Mouse (Mus musculus) limb, embryonic 11.5 days (tissue): Measurements from ENCODE around the gene Dock7. TPM values are rescaled to one million over a fixed set of nuclear protein-coding genes. Genes with fewer than 3 reads are reported as not detected.
A peak's percentile ranks its signal among the peaks of the same experiment; 100 is the strongest.

ENCODE experiments used
- ATAC-seq: fragments of 200-750 bp; cut with Nextera tagmentation; 2 replicates; pipeline ENCODE4 v1.8.0; 2017; ENCODE audit warnings: low read depth; ENCODE audit not compliant: insufficient number of reproducible peaks, low FRiP score, low TSS enrichment
- DNase-seq: peaks from one replicate; pipeline ENCODE4 v3.0.0-alpha.2; 2015; ENCODE audit warnings: low spot score
- H3K27ac ChIP-seq: fragments of 300-500 bp; sonication (generic); replicated peaks from 2 replicates; pipeline ENCODE4 v1.5.1; 2014; ENCODE audit warnings: low read depth, mild to moderate bottlenecking, low read length
- H3K27me3 ChIP-seq: fragments of 300-500 bp; sonication (generic); 2 replicates; pipeline ENCODE4 v1.6.1; 2014; ENCODE audit warnings: mild to moderate bottlenecking, low read length, mixed read lengths; ENCODE audit not compliant: control insufficient read depth, insufficient read depth
- H3K36me3 ChIP-seq: fragments of 300-500 bp; sonication (generic); 2 replicates; pipeline ENCODE4 v1.6.1; 2014; ENCODE audit warnings: mild to moderate bottlenecking, low read length, moderate library complexity, mixed read lengths; ENCODE audit not compliant: control insufficient read depth, insufficient read depth
- H3K4me1 ChIP-seq: fragments of 300-500 bp; sonication (generic); 2 replicates; pipeline ENCODE4 v1.6.1; 2014; ENCODE audit warnings: low read length, mixed read lengths; ENCODE audit not compliant: control insufficient read depth, insufficient read depth
- H3K4me2 ChIP-seq: fragments of 300-500 bp; sonication (generic); 2 replicates; pipeline ENCODE4 v1.6.1; 2014; ENCODE audit warnings: low read depth, mild to moderate bottlenecking, moderate library complexity; ENCODE audit not compliant: severe bottlenecking
- H3K4me3 ChIP-seq: fragments of 300-500 bp; sonication (generic); 2 replicates; pipeline ENCODE4 v1.5.1; 2014; ENCODE audit warnings: low read depth, low read length
- H3K9ac ChIP-seq: fragments of 300-500 bp; sonication (generic); 2 replicates; pipeline ENCODE4 v1.6.1; 2014; ENCODE audit warnings: mild to moderate bottlenecking, low read length
- H3K9me3 ChIP-seq: fragments of 300-500 bp; sonication (generic); 2 replicates; pipeline ENCODE4 v1.6.1; 2016; ENCODE audit warnings: low read length; ENCODE audit not compliant: control insufficient read depth
- WGBS: fragments of 180-500 bp; shearing (Covaris S2); extraction: QIAGEN DNeasy Blood & Tissue Kit; methylation state at CpG from one replicate; pipeline ENCODE4 v1.1.7; 2014; 5-methylcytosine and 5-hydroxymethylcytosine counted together
- polyA plus RNA-seq: library from polyadenylated mRNA; unstranded; fragments of >200 nt; fragmentation: Nextera tagmentation; extraction: Ambion mirVana; gene quantifications from 2 replicates; pipeline ENCODE4 v1.2.1, GENCODE M21; 2014

Gene Dock7
- polyA plus RNA-seq, 1 experiment from 2014 or later = 96.2 TPM

DNA sequence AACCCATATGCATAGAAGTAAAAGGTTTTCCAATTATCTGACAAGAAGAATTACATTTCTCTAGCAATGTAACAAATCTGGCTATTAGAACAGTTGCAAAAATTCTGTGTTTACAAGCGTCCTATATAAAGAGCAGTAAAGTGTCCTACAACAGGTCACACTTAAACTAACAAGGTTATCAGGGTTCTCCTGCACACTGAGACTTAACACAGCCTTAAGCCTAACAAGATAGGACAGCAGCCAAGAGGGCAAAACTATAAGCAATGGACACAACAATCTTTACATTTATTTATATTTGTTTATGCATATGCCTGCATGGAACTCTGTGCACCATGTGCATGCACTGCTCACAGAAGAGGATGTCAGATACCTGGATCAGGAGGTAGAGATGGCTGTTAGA, 39.5 kb downstream of the Dock7 start:
- Histone ChIP-seq H3K36me3 (peaks cover 6% of the 10 kb centered on the region; the same call in 1 of the 2 replicates), H3K9ac (no peak overlapping the region), H3K27ac (no peak overlapping the region), H3K9me3 (no peaks in the 10 kb centered on the region), H3K27me3 (no peaks in the 10 kb centered on the region), H3K4me1 (no peaks in the 10 kb centered on the region), H3K4me2 (no peak overlapping the region), H3K4me3 (no peak overlapping the region)
- DNase-seq = no peak
- no peak for ATAC-seq
- 78% methylated on average over 1 of the region's 1 CpGs for WGBS

DNA sequence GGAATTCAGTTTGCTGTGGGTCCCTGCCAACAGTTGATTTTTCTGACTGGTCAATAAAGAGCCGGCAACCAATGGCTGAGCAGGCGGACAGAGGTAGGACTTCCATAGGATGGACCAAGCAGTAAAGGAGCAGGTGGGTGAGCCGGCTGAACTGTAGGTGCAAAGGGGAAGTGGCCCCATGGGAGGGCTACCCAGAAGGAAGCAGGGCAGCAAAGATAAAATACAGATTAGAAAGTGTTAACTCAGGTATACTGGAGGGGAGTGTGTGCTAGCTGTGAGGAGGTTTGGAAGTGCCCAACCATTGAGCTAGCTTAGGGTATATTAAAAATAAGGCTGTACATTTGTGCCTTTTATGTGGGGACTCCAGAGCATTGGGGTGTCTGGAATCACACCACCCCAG, 42.7 kb downstream of the Dock7 start:
- no peaks in the 10 kb centered on the region for H3K27me3 ChIP-seq
- no peaks in the 10 kb centered on the region for H3K9me3 ChIP-seq
- H3K4me3 ChIP-seq = no peak overlapping the region
- peaks cover 14% of the 10 kb centered on the region; the same call in 1 of the 2 replicates for H3K36me3 ChIP-seq
- DNase-seq (no peak), ATAC-seq (no peak)
- H3K4me1 ChIP-seq = no peaks in the 10 kb centered on the region
- 92% methylated on average over 3 of the region's 3 CpGs for WGBS
- H3K27ac ChIP-seq = no peak overlapping the region
- no peak overlapping the region for H3K9ac ChIP-seq
- H3K4me2 ChIP-seq = no peak overlapping the region

GRCm38 (mm10) chr4:99068806-99069205, 51.9 kb downstream of the Dock7 start:
- no peaks in the 10 kb centered on the region for H3K4me1 ChIP-seq
- 88% methylated on average over 6 of the region's 6 CpGs for WGBS
- DNase-seq (no peak), ATAC-seq (no peak)
- peaks cover 3% of the 10 kb centered on the region; the same call in 1 of the 2 replicates for H3K36me3 ChIP-seq
- H3K4me2 ChIP-seq = no peak overlapping the region
- H3K27ac ChIP-seq = no peak overlapping the region
- no peak overlapping the region for H3K9ac ChIP-seq
- H3K9me3 ChIP-seq = no peaks in the 10 kb centered on the region
- no peaks in the 10 kb centered on the region for H3K27me3 ChIP-seq
- no peak overlapping the region for H3K4me3 ChIP-seq

DNA sequence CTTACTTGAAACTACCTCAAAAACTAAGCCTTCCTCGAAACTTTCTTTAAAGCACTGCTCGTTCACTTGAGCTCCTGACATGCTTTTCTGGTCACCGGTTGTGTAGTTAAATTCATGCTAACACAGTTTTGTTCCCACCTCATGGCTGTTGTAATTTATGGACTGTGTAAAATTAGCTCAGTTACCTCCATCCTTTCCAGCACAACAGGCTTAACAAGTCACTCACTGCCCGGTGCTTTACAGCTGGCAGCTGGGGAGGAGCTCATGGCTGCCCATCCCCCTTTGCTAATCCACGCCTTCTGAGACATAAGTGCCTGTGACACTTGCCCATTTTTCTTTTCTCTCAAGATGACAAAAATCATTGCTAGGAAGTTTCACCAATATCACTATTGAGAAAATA, 56.2 kb downstream of the Dock7 start:
- Histone ChIP-seq H3K27ac (no peak overlapping the region), H3K27me3 (no peaks in the 10 kb centered on the region), H3K4me1 (no peaks in the 10 kb centered on the region), H3K4me2 (no peak overlapping the region), H3K9me3 (no peaks in the 10 kb centered on the region), H3K36me3 (0 out of 2 replicates have a peak, but pooled peaks cover 4% of the 10 kb centered on the region), H3K4me3 (no peak overlapping the region), H3K9ac (no peak overlapping the region)
- peak; percentile 81; the same call in 1 of the 2 replicates for ATAC-seq
- DNase-seq = peak; percentile 58
- WGBS = 34% methylated on average over 5 of the region's 5 CpGs

DNA sequence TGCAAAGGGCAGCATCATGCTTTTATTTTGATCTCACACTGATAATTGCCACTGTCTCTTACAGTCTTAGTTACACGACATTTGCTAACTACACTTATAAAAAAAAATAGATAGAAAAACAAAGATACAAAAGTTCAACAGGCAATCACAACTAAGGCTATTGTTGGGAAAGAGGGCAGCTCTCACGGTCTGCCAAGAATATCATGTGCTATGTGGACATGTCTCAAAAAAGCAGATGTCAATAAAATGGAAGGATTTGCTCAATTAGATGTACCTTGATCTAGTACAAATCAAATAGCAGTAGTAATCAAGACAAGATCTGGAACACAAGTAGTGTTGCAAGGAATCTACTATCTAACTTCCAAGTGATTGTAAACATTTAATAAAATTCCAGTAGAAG, 72.1 kb downstream of the Dock7 start:
- Histone ChIP-seq H3K4me1 (no peaks in the 10 kb centered on the region), H3K4me2 (no peak overlapping the region), H3K9ac (no peak overlapping the region), H3K4me3 (no peak overlapping the region), H3K36me3 (peaks cover 7% of the 10 kb centered on the region), H3K27me3 (no peaks in the 10 kb centered on the region), H3K9me3 (no peaks in the 10 kb centered on the region), H3K27ac (no peak overlapping the region)
- 94% methylated on average over 2 of the region's 2 CpGs for WGBS
- ATAC-seq = no peak
- DNase-seq = no peak

DNA sequence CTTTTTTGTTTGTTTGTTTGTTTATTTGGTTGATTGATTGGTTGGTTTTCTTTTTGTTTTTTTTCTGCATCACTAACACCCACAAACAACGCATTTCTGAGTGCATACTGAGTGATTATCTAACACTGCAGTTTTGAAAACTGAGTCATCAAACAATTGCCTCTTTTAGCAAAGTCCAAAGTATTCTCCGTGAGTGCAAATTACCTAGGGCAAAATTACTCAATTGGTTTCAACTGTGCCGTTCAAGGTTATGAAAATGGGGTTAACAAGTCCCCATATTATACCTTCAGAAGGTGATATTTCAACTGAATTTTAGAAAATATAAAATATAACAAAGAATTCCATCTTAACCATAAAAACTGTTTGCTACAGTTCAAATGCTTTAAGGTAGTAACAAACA, 74.2 kb downstream of the Dock7 start:
- H3K4me1 ChIP-seq = no peaks in the 10 kb centered on the region
- H3K27me3 ChIP-seq = no peaks in the 10 kb centered on the region
- no peak overlapping the region for H3K9ac ChIP-seq
- WGBS = 85% methylated on average over 3 of the region's 3 CpGs
- no peak overlapping the region for H3K4me2 ChIP-seq
- H3K27ac ChIP-seq = no peak overlapping the region
- peaks cover 11% of the 10 kb centered on the region for H3K36me3 ChIP-seq
- H3K4me3 ChIP-seq = no peak overlapping the region
- ATAC-seq (no peak), DNase-seq (no peak)
- no peaks in the 10 kb centered on the region for H3K9me3 ChIP-seq

DNA sequence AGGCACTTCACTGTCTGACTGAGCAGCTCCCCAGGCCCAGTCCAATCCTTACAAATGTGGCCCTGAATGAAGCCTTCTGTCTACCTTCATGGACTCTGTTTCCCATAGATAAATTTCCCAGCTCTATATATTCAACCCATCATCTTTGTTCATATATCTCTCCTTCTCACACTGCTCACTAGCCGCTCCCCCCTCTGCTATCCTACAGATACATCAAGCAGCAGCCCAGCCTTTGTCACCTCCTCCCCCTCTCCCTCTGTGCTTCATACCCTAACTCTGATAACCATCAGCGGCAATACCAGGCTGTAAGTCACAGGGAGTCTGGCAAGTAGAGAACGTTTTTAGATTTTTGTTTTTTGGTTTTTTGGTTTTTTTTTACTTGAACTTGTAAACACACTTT, 75.9 kb downstream of the Dock7 start:
- Histone ChIP-seq H3K27ac (no peak overlapping the region), H3K9me3 (no peaks in the 10 kb centered on the region), H3K4me1 (no peaks in the 10 kb centered on the region), H3K4me2 (no peak overlapping the region), H3K36me3 (peaks cover 11% of the 10 kb centered on the region), H3K27me3 (no peaks in the 10 kb centered on the region), H3K9ac (no peak overlapping the region), H3K4me3 (no peak overlapping the region)
- no peak for DNase-seq
- no peak for ATAC-seq
- 90% methylated on average over 3 of the region's 3 CpGs for WGBS

GRCm38 (mm10) chr4:99032921-99033320, 87.8 kb downstream of the Dock7 start:
- no peak for ATAC-seq
- Histone ChIP-seq H3K36me3 (no peaks in the 10 kb centered on the region), H3K4me1 (no peaks in the 10 kb centered on the region), H3K27me3 (no peaks in the 10 kb centered on the region), H3K4me3 (no peak overlapping the region), H3K9ac (no peak overlapping the region), H3K9me3 (no peaks in the 10 kb centered on the region), H3K27ac (no peak overlapping the region), H3K4me2 (no peak overlapping the region)
- WGBS = 89% methylated on average over 4 of the region's 4 CpGs
- DNase-seq = no peak

- Histone ChIP-seq H3K4me3 (no peak within 1 kb of the TSS), H3K4me2 (no peak within 1 kb of the TSS), H3K9ac (no peak within 1 kb of the TSS), H3K36me3 (no peaks in the 10 kb centered on the region), H3K4me1 (no peaks in the 10 kb centered on the region), H3K27me3 (no peaks in the 10 kb centered on the region), H3K9me3 (no peaks in the 10 kb centered on the region), H3K27ac (no peak within 1 kb of the TSS)
- WGBS = 90% methylated on average over 2 of the region's 2 CpGs
- DNase-seq (no peak), ATAC-seq (no peak)
These were observed 90.0 kb downstream of the Dock7 start, which contains the start of gene Angptl3 for GRCm38 (mm10) chr4:99030686-99031085. Angptl3 (plus strand) TSS chr4:99030954.
